Comparison of ENCODE assay signal across 19 mouse cellular contexts in the genomic region with DNA sequence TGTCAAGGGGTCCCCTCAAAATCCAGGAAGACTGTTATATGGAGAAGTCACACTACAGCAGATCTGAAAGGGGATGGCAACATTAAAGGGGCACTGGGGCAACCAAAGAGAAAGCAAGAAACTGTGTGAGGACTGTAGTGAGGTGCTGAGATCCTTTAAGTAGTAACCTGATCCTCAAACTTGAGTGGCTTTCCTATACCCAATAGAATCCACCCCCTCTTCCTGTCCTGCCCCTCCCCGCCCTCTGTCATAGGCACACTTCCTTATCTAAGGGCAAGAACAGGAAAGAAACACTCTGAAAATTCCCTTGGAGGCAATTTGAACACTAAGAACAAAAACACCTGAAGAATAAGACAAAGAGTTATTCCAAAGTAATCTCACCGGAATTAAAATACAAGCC. TPM values are rescaled to one million over a fixed set of nuclear protein-coding genes. Genes with fewer than 3 reads are reported as not detected.
"Had no signal": no experiment of that assay in that cellular context is flagged by ENCODE, and none has a peak within 500 bp of the region (broad histone marks: within the 10 kb centered on the region; RNA-seq: fewer than 3 reads in every experiment).

No protein-coding gene starts in this region.

- H3K4me1 ChIP-seq: liver, embryonic 13.5 days; liver, embryonic 15.5 days; lung, embryonic 15.5 days; midbrain, embryonic 13.5 days; neural tube, embryonic 13.5 days; neural tube, embryonic 15.5 days; stomach, embryonic 15.5 days had no signal

- H3K27ac ChIP-seq: liver, embryonic 13.5 days; liver, embryonic 15.5 days; lung, embryonic 15.5 days; midbrain, embryonic 10.5 days; midbrain, embryonic 13.5 days; neural tube, embryonic 13.5 days; neural tube, embryonic 15.5 days; stomach, embryonic 15.5 days; stomach, postnatal 0 days had no signal

- H3K9me3 ChIP-seq: liver, embryonic 13.5 days; liver, embryonic 15.5 days; lung, embryonic 15.5 days; midbrain, embryonic 10.5 days; midbrain, embryonic 13.5 days; neural tube, embryonic 15.5 days; stomach, embryonic 15.5 days had no signal

- H3K27me3 ChIP-seq: liver, embryonic 13.5 days; liver, embryonic 15.5 days; lung, embryonic 15.5 days; midbrain, embryonic 13.5 days; neural tube, embryonic 13.5 days; neural tube, embryonic 15.5 days; stomach, embryonic 15.5 days had no signal

- H3K36me3 ChIP-seq: liver, embryonic 13.5 days; liver, embryonic 15.5 days; lung, embryonic 15.5 days; midbrain, embryonic 10.5 days; midbrain, embryonic 13.5 days; neural tube, embryonic 13.5 days; neural tube, embryonic 15.5 days; stomach, embryonic 15.5 days had no signal

- DNase-seq: liver, embryonic 13.5 days; lung, postnatal 4 days; retina, postnatal 1 day; right cerebral cortex, adult 18-20 months; right cerebral cortex, postnatal 25 days; right cerebral cortex, postnatal 4 days; thymus, adult 2 months; thymus, postnatal 25 days; thymus, postnatal 4 days had no signal

- H3K4me2 ChIP-seq: liver, embryonic 13.5 days; liver, embryonic 15.5 days; lung, embryonic 15.5 days; midbrain, embryonic 13.5 days; neural tube, embryonic 13.5 days; neural tube, embryonic 15.5 days; stomach, embryonic 15.5 days had no signal

- ATAC-seq: midbrain, embryonic 13.5 days; midbrain, embryonic 16.5 days had no signal

- H3K9ac ChIP-seq: liver, embryonic 13.5 days; liver, embryonic 15.5 days; lung, embryonic 15.5 days; midbrain, embryonic 13.5 days; neural tube, embryonic 13.5 days; neural tube, embryonic 15.5 days; stomach, embryonic 15.5 days had no signal

- H3K4me3 ChIP-seq: liver, embryonic 13.5 days; liver, embryonic 15.5 days; lung, embryonic 15.5 days; midbrain, embryonic 10.5 days; midbrain, embryonic 13.5 days; myocyte; neural tube, embryonic 13.5 days; neural tube, embryonic 15.5 days; stomach, embryonic 15.5 days had no signal

RNA-seq across cellular contexts. Expression of a gene that starts 13.6 kb away (rescaled TPM):
- polyA plus RNA-seq: myocyte had no signal
